Mouse (Mus musculus): ENCODE results near the gene Has3. TPM values are rescaled to one million over a fixed set of nuclear protein-coding genes. Genes with fewer than 3 reads are reported as not detected.
"Not testable (repeated sequence)": the region's sequence is repeated elsewhere in the genome, so short reads cannot be mapped to it uniquely, and the experiment has no call there.

Gene Has3
- polyA plus RNA-seq, 2 experiments from 2014 or later, result 0.43 to 0.44 TPM

GRCm38 (mm10) chr8:106887336-106888189, 17.5 kb downstream of the Has3 start:
- peak; percentile 81 for ATAC-seq

GRCm38 (mm10) chr8:106888803-106889202, 18.8 kb downstream of the Has3 start:
- no peak for ATAC-seq

GRCm38 (mm10) chr8:106892210-106892805, 22.3 kb downstream of the Has3 start:
- peak; percentile 7 for ATAC-seq

GRCm38 (mm10) chr8:106892806-106893451, 22.9 kb downstream of the Has3 start:
- ATAC-seq, result peak; percentile 32

GRCm38 (mm10) chr8:106893481-106894156, 23.6 kb downstream of the Has3 start, which contains the start of gene Utp4:
Utp4 (plus strand) TSS chr8:106893636.
- ATAC-seq, result peak; percentile 82

- ATAC-seq, result no peak
These were observed 29.4 kb downstream of the Has3 start for GRCm38 (mm10) chr8:106899473-106899872.

- ATAC-seq, result no peak
These were observed 35.9 kb downstream of the Has3 start for GRCm38 (mm10) chr8:106905727-106906480.

GRCm38 (mm10) chr8:106906635-106907034, 36.6 kb downstream of the Has3 start:
- no peak for ATAC-seq

GRCm38 (mm10) chr8:106907450-106907849, 37.4 kb downstream of the Has3 start:
- ATAC-seq, result no peak

GRCm38 (mm10) chr8:106908291-106908690, 38.2 kb downstream of the Has3 start:
- no peak for ATAC-seq

- no peak for ATAC-seq
These were observed 43.6 kb downstream of the Has3 start for GRCm38 (mm10) chr8:106913631-106914030.

GRCm38 (mm10) chr8:106919721-106920394, 49.8 kb downstream of the Has3 start:
- ATAC-seq, result no peak

- ATAC-seq, result no peak
These were observed 50.3 kb downstream of the Has3 start for GRCm38 (mm10) chr8:106920395-106920741.

GRCm38 (mm10) chr8:106924057-106924456, 54.0 kb downstream of the Has3 start:
- no peak for ATAC-seq

GRCm38 (mm10) chr8:106924904-106925349, 54.9 kb downstream of the Has3 start:
- no peak for ATAC-seq

GRCm38 (mm10) chr8:106925446-106925845, 55.4 kb downstream of the Has3 start:
- no peak for ATAC-seq

- no peak for ATAC-seq
These were observed 57.2 kb downstream of the Has3 start for GRCm38 (mm10) chr8:106927247-106927646.

GRCm38 (mm10) chr8:106928182-106928581, 58.1 kb downstream of the Has3 start:
- ATAC-seq, result not testable (repeated sequence)

GRCm38 (mm10) chr8:106929155-106929913, 59.3 kb downstream of the Has3 start:
- ATAC-seq, result no peak

- no peak for ATAC-seq
These were observed 59.9 kb downstream of the Has3 start for GRCm38 (mm10) chr8:106929921-106930320.
